Mouse (Mus musculus) fibroblast of lung, adult 2 months (primary cell): Measurements from ENCODE around the gene Itgav.
A peak's percentile ranks its signal among the peaks of the same experiment; 100 is the strongest.

Experiments used
- DNase-seq: peaks from one replicate; pipeline ENCODE4 v3.0.0-alpha.2; 2011; ENCODE audit warnings: low read depth

The Itgav gene

GRCm38 (mm10) chr2:83814009-83814408 lies 89.8 kb downstream of the Itgav start:
- peak; percentile 16 for DNase-seq

GRCm38 (mm10) chr2:83816147-83816546 lies 92.0 kb downstream of the Itgav start:
- no peak for DNase-seq

- DNase-seq: no peak
Measured at GRCm38 (mm10) chr2:83825161-83825560, 101.0 kb downstream of the Itgav start.

- no peak for DNase-seq
Measured at GRCm38 (mm10) chr2:83828895-83829539, 104.8 kb downstream of the Itgav start.

- no peak for DNase-seq
Measured at GRCm38 (mm10) chr2:83832903-83833302, 108.7 kb downstream of the Itgav start.

GRCm38 (mm10) chr2:83835313-83836070 lies 111.3 kb downstream of the Itgav start:
- no peak for DNase-seq

- DNase-seq: no peak
Measured at GRCm38 (mm10) chr2:83848495-83848894, 124.3 kb downstream of the Itgav start.

- no peak for DNase-seq
Measured at GRCm38 (mm10) chr2:83853423-83853822, 129.2 kb downstream of the Itgav start.

GRCm38 (mm10) chr2:83856236-83856635 lies 132.0 kb downstream of the Itgav start:
- DNase-seq: no peak
